Mouse (Mus musculus): Measurements from ENCODE around the gene Slc7a6. TPM values are rescaled to one million over a fixed set of nuclear protein-coding genes. Genes with fewer than 3 reads are reported as not detected.

The Slc7a6 gene
- polyA plus RNA-seq, 1 experiment from 2014 or later, result 88.3 TPM

- Histone ChIP-seq H3K4me2 (peak overlapping the region; percentile 82), H3K9ac (ENCODE audit: low read length) (peak overlapping the region; percentile 90), H3K36me3 (ENCODE audit: control insufficient read depth, insufficient read depth, low read length) (no peaks in the 10 kb centered on the region), H3K27ac (ENCODE audit: low read depth, low read length) (peak overlapping the region; percentile 75), H3K4me3 (ENCODE audit: low read depth, low read length) (peak overlapping the region; percentile 84), H3K9me3 (ENCODE audit: control insufficient read depth, low read length) (no peaks in the 10 kb centered on the region), H3K27me3 (ENCODE audit: control insufficient read depth, insufficient read depth, low read length) (no peaks in the 10 kb centered on the region), H3K4me1 (ENCODE audit: control insufficient read depth, insufficient read depth, low read length) (peaks cover 8% of the 10 kb centered on the region)
- 3% methylated on average over 54 of the region's 54 CpGs for WGBS
- ATAC-seq (ENCODE audit: low FRiP score), result peak; percentile 81
- peak; percentile 97 for DNase-seq (ENCODE audit: low spot score, missing footprints)
Measured at GRCm38 (mm10) chr8:106169017-106169933, 618 bp downstream of the Slc7a6 start.

- WGBS, result 59% methylated on average over 6 of the region's 6 CpGs
- DNase-seq (ENCODE audit: low spot score, missing footprints), result peak; percentile 90
- Histone ChIP-seq H3K27me3 (ENCODE audit: control insufficient read depth, insufficient read depth, low read length) (no peaks in the 10 kb centered on the region), H3K27ac (ENCODE audit: low read depth, low read length) (no peak overlapping the region), H3K9me3 (ENCODE audit: control insufficient read depth, low read length) (no peaks in the 10 kb centered on the region), H3K4me1 (ENCODE audit: control insufficient read depth, insufficient read depth, low read length) (peaks cover 8% of the 10 kb centered on the region), H3K36me3 (ENCODE audit: control insufficient read depth, insufficient read depth, low read length) (no peaks in the 10 kb centered on the region), H3K4me2 (peak overlapping the region; percentile 82), H3K4me3 (ENCODE audit: low read depth, low read length) (peak overlapping the region; percentile 84), H3K9ac (ENCODE audit: low read length) (peak overlapping the region; percentile 90)
- no peak for ATAC-seq (ENCODE audit: low FRiP score)
Measured at GRCm38 (mm10) chr8:106169934-106170480, 1.4 kb downstream of the Slc7a6 start.

GRCm38 (mm10) chr8:106173566-106173965, 4.9 kb downstream of the Slc7a6 start:
- Histone ChIP-seq H3K9ac (ENCODE audit: low read length) (no peak overlapping the region), H3K27ac (ENCODE audit: low read depth, low read length) (no peak overlapping the region), H3K4me1 (ENCODE audit: control insufficient read depth, insufficient read depth, low read length) (peaks cover 12% of the 10 kb centered on the region; the same call in 1 of the 2 replicates), H3K36me3 (ENCODE audit: control insufficient read depth, insufficient read depth, low read length) (no peaks in the 10 kb centered on the region), H3K9me3 (ENCODE audit: control insufficient read depth, low read length) (no peaks in the 10 kb centered on the region), H3K4me3 (ENCODE audit: low read depth, low read length) (no peak overlapping the region), H3K27me3 (ENCODE audit: control insufficient read depth, insufficient read depth, low read length) (no peaks in the 10 kb centered on the region), H3K4me2 (no peak overlapping the region)
- DNase-seq (ENCODE audit: low spot score, missing footprints) (no peak), ATAC-seq (ENCODE audit: low FRiP score) (no peak)
- WGBS, result 90% methylated on average over 3 of the region's 3 CpGs

GRCm38 (mm10) chr8:106176891-106177290, 8.2 kb downstream of the Slc7a6 start:
- no peak for ATAC-seq (ENCODE audit: low FRiP score)
- Histone ChIP-seq H3K36me3 (ENCODE audit: control insufficient read depth, insufficient read depth, low read length) (no peaks in the 10 kb centered on the region), H3K9me3 (ENCODE audit: control insufficient read depth, low read length) (no peaks in the 10 kb centered on the region), H3K4me1 (ENCODE audit: control insufficient read depth, insufficient read depth, low read length) (peaks cover 8% of the 10 kb centered on the region; the same call in 1 of the 2 replicates), H3K4me3 (ENCODE audit: low read depth, low read length) (no peak overlapping the region), H3K9ac (ENCODE audit: low read length) (no peak overlapping the region), H3K4me2 (no peak overlapping the region; the same call in 1 of the 2 replicates), H3K27me3 (ENCODE audit: control insufficient read depth, insufficient read depth, low read length) (no peaks in the 10 kb centered on the region), H3K27ac (ENCODE audit: low read depth, low read length) (no peak overlapping the region)
- no peak for DNase-seq (ENCODE audit: low spot score, missing footprints)
- 10% methylated on average over 1 of the region's 1 CpGs for whole genome bisulfite sequencing

GRCm38 (mm10) chr8:106177594-106177993, 8.9 kb downstream of the Slc7a6 start:
- Histone ChIP-seq H3K27me3 (ENCODE audit: control insufficient read depth, insufficient read depth, low read length) (no peaks in the 10 kb centered on the region), H3K4me1 (ENCODE audit: control insufficient read depth, insufficient read depth, low read length) (peaks cover 8% of the 10 kb centered on the region; the same call in 1 of the 2 replicates), H3K9ac (ENCODE audit: low read length) (no peak overlapping the region), H3K36me3 (ENCODE audit: control insufficient read depth, insufficient read depth, low read length) (no peaks in the 10 kb centered on the region), H3K4me3 (ENCODE audit: low read depth, low read length) (no peak overlapping the region), H3K27ac (ENCODE audit: low read depth, low read length) (no peak overlapping the region), H3K9me3 (ENCODE audit: control insufficient read depth, low read length) (no peaks in the 10 kb centered on the region), H3K4me2 (no peak overlapping the region)
- 80% methylated on average over 1 of the region's 1 CpGs for WGBS
- DNase-seq (ENCODE audit: low spot score, missing footprints), result no peak
- no peak for ATAC-seq (ENCODE audit: low FRiP score)

DNA sequence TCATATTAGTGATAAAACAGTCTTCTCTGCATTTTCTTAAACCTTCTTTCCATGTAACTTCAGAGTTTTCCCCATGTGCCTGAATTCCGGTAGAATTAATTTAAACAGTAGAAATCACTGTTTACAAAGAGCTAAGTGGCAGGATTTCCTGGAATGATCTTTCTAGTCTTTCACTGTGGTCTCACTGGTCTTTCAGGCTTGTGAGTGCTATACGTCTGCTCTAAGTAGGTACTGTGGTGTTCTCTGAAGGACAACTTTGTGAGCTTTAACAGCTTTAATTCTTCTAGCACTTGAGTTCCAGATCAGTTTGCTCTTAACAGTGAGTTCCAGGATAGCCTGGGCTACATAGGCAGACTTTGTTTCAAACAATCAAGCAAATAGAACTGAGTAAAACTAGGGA, 9.8 kb downstream of the Slc7a6 start:
- Histone ChIP-seq H3K27me3 (ENCODE audit: control insufficient read depth, insufficient read depth, low read length) (no peaks in the 10 kb centered on the region), H3K36me3 (ENCODE audit: control insufficient read depth, insufficient read depth, low read length) (no peaks in the 10 kb centered on the region; the same call in 1 of the 2 replicates), H3K4me2 (no peak overlapping the region), H3K9ac (ENCODE audit: low read length) (no peak overlapping the region), H3K4me3 (ENCODE audit: low read depth, low read length) (no peak overlapping the region), H3K4me1 (ENCODE audit: control insufficient read depth, insufficient read depth, low read length) (peaks cover 8% of the 10 kb centered on the region; the same call in 1 of the 2 replicates), H3K27ac (ENCODE audit: low read depth, low read length) (no peak overlapping the region), H3K9me3 (ENCODE audit: control insufficient read depth, low read length) (no peaks in the 10 kb centered on the region)
- no peak for ATAC-seq (ENCODE audit: low FRiP score)
- no peak for DNase-seq (ENCODE audit: low spot score, missing footprints)
- 79% methylated on average over 2 of the region's 2 CpGs for WGBS

DNA sequence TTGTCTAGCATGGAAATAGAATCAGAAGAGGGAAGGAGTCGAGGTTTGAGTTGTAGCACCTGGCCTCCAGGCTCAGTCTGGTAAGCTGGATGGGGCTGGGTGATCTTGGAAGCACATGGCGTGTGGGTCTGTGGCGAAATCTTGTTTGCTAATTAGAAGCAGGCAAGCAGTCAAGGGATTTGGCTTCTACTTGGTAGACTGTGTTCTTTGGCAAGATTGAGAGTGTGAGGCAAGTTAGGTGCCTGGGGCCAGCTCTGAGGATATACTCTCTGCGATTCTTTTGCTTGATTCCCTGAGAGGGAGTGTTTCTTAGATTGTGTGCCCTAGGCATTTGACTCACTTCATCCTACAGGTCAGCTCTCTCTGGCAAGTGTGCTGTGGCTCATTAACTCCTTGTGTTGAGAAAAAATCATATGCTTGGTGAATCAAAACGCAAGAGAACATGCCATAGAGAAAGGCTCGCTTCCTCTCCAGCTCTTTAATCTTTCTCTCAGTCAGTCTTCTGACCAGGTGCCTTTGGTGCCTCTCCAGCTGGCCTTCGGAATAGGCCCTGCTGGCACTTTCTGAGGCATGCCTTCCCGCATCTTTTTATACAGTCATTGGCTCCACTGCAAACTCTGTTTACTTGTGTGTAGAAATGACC, 17.1 kb downstream of the Slc7a6 start:
- Histone ChIP-seq H3K36me3 (ENCODE audit: control insufficient read depth, insufficient read depth, low read length) (peaks cover 4% of the 10 kb centered on the region; the same call in 1 of the 2 replicates), H3K4me3 (ENCODE audit: low read depth, low read length) (no peak overlapping the region), H3K4me2 (no peak overlapping the region), H3K27ac (ENCODE audit: low read depth, low read length) (no peak overlapping the region), H3K9me3 (ENCODE audit: control insufficient read depth, low read length) (no peaks in the 10 kb centered on the region), H3K27me3 (ENCODE audit: control insufficient read depth, insufficient read depth, low read length) (no peaks in the 10 kb centered on the region), H3K9ac (ENCODE audit: low read length) (no peak overlapping the region), H3K4me1 (ENCODE audit: control insufficient read depth, insufficient read depth, low read length) (no peaks in the 10 kb centered on the region)
- ATAC-seq (ENCODE audit: low FRiP score) (no peak), DNase-seq (ENCODE audit: low spot score, missing footprints) (no peak)
- 94% methylated on average over 8 of the region's 8 CpGs for WGBS

DNA sequence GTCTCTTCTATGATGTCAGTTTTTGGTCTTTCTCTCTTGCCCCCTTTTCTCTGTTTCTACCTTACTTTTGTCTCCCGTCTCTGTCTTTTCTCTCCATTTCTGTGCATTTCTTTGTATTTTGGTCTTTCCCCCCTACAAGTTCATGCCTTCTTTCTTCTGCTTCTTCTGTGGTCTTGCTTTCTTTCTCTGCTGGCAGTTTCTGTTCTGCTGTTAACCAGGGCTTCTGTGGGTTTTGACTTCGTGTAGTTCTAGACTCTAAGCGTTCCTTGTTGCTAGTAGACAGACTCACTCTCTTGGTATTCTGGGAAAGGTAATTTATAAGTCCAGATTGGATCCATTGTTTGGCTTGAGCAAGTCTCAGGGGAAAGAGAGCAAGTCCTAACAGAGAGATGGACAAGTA, 17.7 kb downstream of the Slc7a6 start:
- DNase-seq (ENCODE audit: low spot score, missing footprints), result no peak
- no peak for ATAC-seq (ENCODE audit: low FRiP score)
- WGBS, result 93% methylated on average over 3 of the region's 3 CpGs
- peaks cover 4% of the 10 kb centered on the region; the same call in 1 of the 2 replicates for H3K36me3 ChIP-seq (ENCODE audit: control insufficient read depth, insufficient read depth, low read length)
- no peaks in the 10 kb centered on the region for H3K9me3 ChIP-seq (ENCODE audit: control insufficient read depth, low read length)
- no peak overlapping the region for H3K4me2 ChIP-seq
- no peak overlapping the region for H3K27ac ChIP-seq (ENCODE audit: low read depth, low read length)
- no peaks in the 10 kb centered on the region for H3K27me3 ChIP-seq (ENCODE audit: control insufficient read depth, insufficient read depth, low read length)
- no peak overlapping the region for H3K9ac ChIP-seq (ENCODE audit: low read length)
- H3K4me1 ChIP-seq (ENCODE audit: control insufficient read depth, insufficient read depth, low read length), result no peaks in the 10 kb centered on the region
- no peak overlapping the region for H3K4me3 ChIP-seq (ENCODE audit: low read depth, low read length)

GRCm38 (mm10) chr8:106189162-106189561, 20.5 kb downstream of the Slc7a6 start:
- WGBS, result 91% methylated on average over 4 of the region's 4 CpGs
- Histone ChIP-seq H3K4me1 (ENCODE audit: control insufficient read depth, insufficient read depth, low read length) (no peaks in the 10 kb centered on the region), H3K9ac (ENCODE audit: low read length) (no peak overlapping the region), H3K27me3 (ENCODE audit: control insufficient read depth, insufficient read depth, low read length) (no peaks in the 10 kb centered on the region), H3K9me3 (ENCODE audit: control insufficient read depth, low read length) (no peaks in the 10 kb centered on the region), H3K27ac (ENCODE audit: low read depth, low read length) (no peak overlapping the region), H3K4me3 (ENCODE audit: low read depth, low read length) (no peak overlapping the region), H3K36me3 (ENCODE audit: control insufficient read depth, insufficient read depth, low read length) (peaks cover 8% of the 10 kb centered on the region; the same call in 1 of the 2 replicates), H3K4me2 (no peak overlapping the region)
- no peak for DNase-seq (ENCODE audit: low spot score, missing footprints)
- ATAC-seq (ENCODE audit: low FRiP score), result no peak
